In the genomic region with DNA sequence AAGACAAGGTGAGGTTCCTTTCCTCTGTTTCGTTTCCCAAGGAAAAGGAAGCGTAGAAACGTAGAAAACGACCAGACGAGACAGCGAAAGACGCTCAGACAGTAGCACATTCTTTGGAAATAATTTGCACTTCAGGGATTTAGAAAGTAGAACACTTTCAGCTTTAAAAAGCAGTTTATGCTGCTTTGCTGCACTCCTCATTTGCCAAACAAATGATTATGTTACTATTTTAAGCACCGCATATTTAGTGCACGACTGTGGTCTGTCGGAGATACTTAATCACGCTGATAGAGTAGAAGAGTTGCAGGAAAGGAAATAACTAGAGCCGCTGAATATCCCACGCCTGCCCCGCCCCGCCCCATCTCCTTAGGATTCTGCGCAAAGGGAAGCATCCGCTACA, we compare ENCODE assay signal across 22 mouse cellular contexts.
A peak's percentile ranks its signal among the peaks of the same experiment; 100 is the strongest.
DNase-seq lines count a peak whose midpoint lies in the region; ATAC-seq and TF ChIP-seq lines count a peak whose summit lies in the region.
"Had no signal": no experiment of that assay in that cellular context is flagged by ENCODE, and none has a peak within 500 bp of the region (broad histone marks: within the 10 kb centered on the region; RNA-seq: fewer than 3 reads in every experiment).

No protein-coding gene starts in this region.

- WGBS in heart, embryonic 14.5 days = 63% methylated on average over 17 of the region's 17 CpGs
- WGBS in lung, embryonic 14.5 days = 82% methylated on average over 17 of the region's 17 CpGs
- 70% methylated on average over 17 of the region's 17 CpGs for WGBS in liver, embryonic 12.5 days (ENCODE audit: insufficient replicate concordance)

- no peaks in the 10 kb centered on the region for H3K36me3 ChIP-seq in heart, embryonic 14.5 days (ENCODE audit: control insufficient read depth, insufficient read depth, low read length)
- H3K36me3 ChIP-seq in lung, embryonic 14.5 days (ENCODE audit: insufficient read depth) = no peaks in the 10 kb centered on the region
- no peaks in the 10 kb centered on the region for H3K36me3 ChIP-seq in liver, embryonic 12.5 days
- H3K36me3 ChIP-seq: forebrain, embryonic 10.5 days; heart, embryonic 12.5 days had no signal

- TF ChIP-seq CTCF in lung, embryonic 14.5 days (IDR thresholded peaks at IDR 0.05; ENCODE audit: low read depth) = no peak

- H3K9ac ChIP-seq in heart, embryonic 14.5 days (ENCODE audit: low read length) = no peak overlapping the region
- H3K9ac ChIP-seq in lung, embryonic 14.5 days = no peak overlapping the region
- H3K9ac ChIP-seq in liver, embryonic 12.5 days = no peak overlapping the region
- H3K9ac ChIP-seq: forebrain, embryonic 13.5 days; heart, embryonic 12.5 days; hindbrain, embryonic 14.5 days had no signal

- H3K4me1 ChIP-seq in heart, embryonic 14.5 days (ENCODE audit: control insufficient read depth in 2 of 2, insufficient read depth in 2 of 2, low read length in 2 of 2) = peaks cover 0 to 8% of the 10 kb centered on the region in 2 experiments; a peak in 1 of 4 replicates
- 0 out of 2 replicates have a peak, but pooled peaks cover 2% of the 10 kb centered on the region for H3K4me1 ChIP-seq in lung, embryonic 14.5 days (ENCODE audit: insufficient read depth)
- no peaks in the 10 kb centered on the region for H3K4me1 ChIP-seq in liver, embryonic 12.5 days
- H3K4me1 ChIP-seq: forebrain, embryonic 10.5 days; forebrain, embryonic 13.5 days had no signal

- intact Hi-C loops in heart, postnatal 36 days (cut with DNase I) = loop anchor here (5.0 kb wide), 1 partner anchor 371 kb away; no protein-coding TSS in a partner anchor

- H3K27ac ChIP-seq in heart, embryonic 14.5 days (replicated peaks in 1 of 2; ENCODE audit: control insufficient read depth in 1 of 2, insufficient read depth in 1 of 2, low read depth in 2 of 2, low read length in 2 of 2) = no peak overlapping the region
- H3K27ac ChIP-seq in lung, embryonic 14.5 days (ENCODE audit: low read depth) = no peak overlapping the region
- H3K27ac ChIP-seq in liver, embryonic 12.5 days = no peak overlapping the region
- H3K27ac ChIP-seq: forebrain, embryonic 10.5 days; forebrain, embryonic 13.5 days; gastrocnemius, adult 2 months; hindbrain, embryonic 14.5 days; hindbrain, postnatal 0 days had no signal

- no peak overlapping the region for H3K4me3 ChIP-seq in heart, embryonic 14.5 days (ENCODE audit: control insufficient read depth in 1 of 2, insufficient read depth in 1 of 2, low read depth in 1 of 2, low read length in 2 of 2)
- no peak overlapping the region for H3K4me3 ChIP-seq in lung, embryonic 14.5 days (ENCODE audit: low read depth, low read length)
- H3K4me3 ChIP-seq in liver, embryonic 12.5 days = no peak overlapping the region
- H3K4me3 ChIP-seq: forebrain, embryonic 10.5 days; forebrain, embryonic 13.5 days; heart, embryonic 12.5 days had no signal

- DNase-seq in heart, postnatal 36 days = no peak
- DNase-seq in lung, embryonic 14.5 days = peak; percentile 2
- DNase-seq in lung, postnatal 36 days = no peak
- DNase-seq in R1 (ENCODE audit: low read depth, low spot score) = peak; percentile 5
- no peak for DNase-seq in spleen, adult 18-20 months
- DNase-seq: adrenal gland, adult 8-10 months; cerebellum, adult 18-20 months; cerebellum, adult 9-10 months; gastrocnemius, adult 2 months; gastrocnemius, postnatal 14 days; heart, adult 11 months; heart, postnatal 4 days; kidney, adult 18-20 months had no signal

- peak overlapping the region; percentile 11; the same call in 1 of the 2 replicates for H3K4me2 ChIP-seq in heart, embryonic 14.5 days (ENCODE audit: low read length)
- no peak overlapping the region for H3K4me2 ChIP-seq in lung, embryonic 14.5 days
- H3K4me2 ChIP-seq in liver, embryonic 12.5 days = no peak overlapping the region
- H3K4me2 ChIP-seq: forebrain, embryonic 13.5 days; heart, embryonic 12.5 days; hindbrain, embryonic 14.5 days had no signal

- no peaks in the 10 kb centered on the region for H3K9me3 ChIP-seq in heart, embryonic 14.5 days (ENCODE audit: control insufficient read depth, low read length)
- no peaks in the 10 kb centered on the region for H3K9me3 ChIP-seq in lung, embryonic 14.5 days (ENCODE audit: low read depth, low read length)
- H3K9me3 ChIP-seq in liver, embryonic 12.5 days (replicated peaks) = no peaks in the 10 kb centered on the region
- H3K9me3 ChIP-seq: forebrain, embryonic 10.5 days; forebrain, embryonic 13.5 days; heart, embryonic 12.5 days had no signal

- H3K27me3 ChIP-seq in heart, embryonic 14.5 days (ENCODE audit: control insufficient read depth, insufficient read depth, low read length) = no peaks in the 10 kb centered on the region
- no peaks in the 10 kb centered on the region for H3K27me3 ChIP-seq in lung, embryonic 14.5 days (ENCODE audit: insufficient read depth, low read length)
- no peaks in the 10 kb centered on the region for H3K27me3 ChIP-seq in liver, embryonic 12.5 days (replicated peaks)
- H3K27me3 ChIP-seq: forebrain, embryonic 13.5 days; heart, embryonic 12.5 days had no signal

- ATAC-seq in heart, embryonic 14.5 days (ENCODE audit: insufficient number of reproducible peaks, insufficient read depth, low FRiP score, low read depth) = no peak
- ATAC-seq in lung, embryonic 14.5 days (ENCODE audit: insufficient read depth) = no peak
- ATAC-seq in liver, embryonic 12.5 days = no peak
- ATAC-seq: intestine, embryonic 16.5 days; Patski had no signal

Comparison
In these comparisons a context has a peak if more than half of its experiments do, and no peak if none do; other contexts are left out.
1. DNase-seq: peak in lung, embryonic 14.5 days (single experiment) and R1 (single experiment); none in heart, postnatal 36 days (0 of 2), lung, postnatal 36 days (single experiment) and spleen, adult 18-20 months (0 of 2).